Mouse (Mus musculus): Measurements from ENCODE around the gene Wdr90. TPM values are rescaled to one million over a fixed set of nuclear protein-coding genes. Genes with fewer than 3 reads are reported as not detected.

Gene Wdr90
- polyA plus RNA-seq, 1 experiment from 2014 or later, result 35.6 TPM

DNA sequence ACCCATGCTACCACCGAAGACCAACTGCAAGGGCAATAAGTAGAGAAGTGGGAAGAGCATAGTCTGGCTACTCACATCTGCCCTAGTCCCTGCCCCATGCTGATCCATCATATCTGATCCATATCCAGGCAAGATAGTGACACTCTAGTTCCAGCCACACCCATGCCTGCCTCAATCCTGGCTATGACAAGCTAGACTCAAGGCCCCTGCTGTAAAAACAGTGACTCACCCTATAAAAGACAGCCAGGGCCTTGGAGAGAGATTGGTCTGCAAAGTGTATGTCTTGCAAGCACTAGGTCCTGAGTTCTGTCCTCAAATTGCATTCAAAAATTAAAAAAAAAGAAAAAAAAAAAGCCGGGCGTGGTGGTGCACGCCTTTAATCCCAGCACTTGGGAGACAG lies 54.8 kb downstream of the Wdr90 start:
- no peak overlapping the region for H3K4me3 ChIP-seq (replicated peaks)

DNA sequence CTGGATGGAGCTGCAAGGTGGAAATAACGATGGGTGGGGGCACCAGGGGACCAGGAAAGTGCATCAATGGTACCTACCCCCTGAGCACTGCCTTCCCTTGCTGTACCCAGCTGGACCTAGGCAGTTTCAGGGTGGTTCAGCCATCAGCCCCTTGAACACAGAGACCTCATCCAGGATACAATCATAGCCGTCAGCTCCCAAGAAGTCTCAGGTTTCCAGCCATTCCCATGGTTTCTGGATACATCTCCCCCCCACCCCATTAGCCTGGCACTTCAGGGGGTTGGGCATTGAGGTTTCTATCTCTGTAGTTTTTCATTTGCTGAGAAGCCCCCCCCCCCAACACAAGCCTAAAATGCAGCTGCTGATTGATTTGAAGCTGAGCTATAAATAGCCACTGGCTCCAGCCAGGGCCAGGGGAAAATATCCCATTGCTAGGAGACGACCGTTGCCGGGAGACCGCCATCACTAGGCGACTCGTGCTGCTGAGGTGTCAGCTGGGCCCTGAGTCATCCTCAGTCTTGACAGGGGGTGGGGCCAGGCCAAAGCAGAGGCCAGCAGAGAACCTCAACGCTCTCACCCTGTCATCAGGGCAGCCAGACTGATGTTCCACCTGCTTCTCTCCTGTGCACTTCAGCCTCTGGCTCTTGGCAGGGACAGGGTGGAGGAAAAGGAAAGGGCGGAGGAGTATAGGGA lies 58.3 kb downstream of the Wdr90 start:
- no peak overlapping the region for H3K4me2 ChIP-seq
- 11% methylated on average over 10 of the region's 10 CpGs for WGBS
- no peak overlapping the region for H3K4me3 ChIP-seq (replicated peaks)
- H3K4me1 ChIP-seq, result 0 out of 2 replicates have a peak, but pooled peaks cover under 1% of the 10 kb centered on the region
- H3K27ac ChIP-seq, result no peak overlapping the region
- no peaks in the 10 kb centered on the region for H3K36me3 ChIP-seq
- no peak overlapping the region for H3K9ac ChIP-seq
- H3K9me3 ChIP-seq (replicated peaks), result no peaks in the 10 kb centered on the region
- ATAC-seq (replicated peaks; ENCODE audit: low FRiP score), result no peak
- H3K27me3 ChIP-seq, result peaks cover 46% of the 10 kb centered on the region

More for the DNA sequence above, 54.8 kb downstream of the Wdr90 start:
- peaks cover 18% of the 10 kb centered on the region for H3K4me1 ChIP-seq
- H3K4me2 ChIP-seq, result no peak overlapping the region
- H3K36me3 ChIP-seq, result no peaks in the 10 kb centered on the region
- WGBS, result 67% methylated on average over 4 of the region's 4 CpGs
- no peak for ATAC-seq (replicated peaks; ENCODE audit: low FRiP score)
- H3K9me3 ChIP-seq (replicated peaks), result no peaks in the 10 kb centered on the region
- no peak overlapping the region for H3K27ac ChIP-seq
- H3K27me3 ChIP-seq, result peaks cover 75% of the 10 kb centered on the region
- no peak overlapping the region for H3K9ac ChIP-seq

DNA sequence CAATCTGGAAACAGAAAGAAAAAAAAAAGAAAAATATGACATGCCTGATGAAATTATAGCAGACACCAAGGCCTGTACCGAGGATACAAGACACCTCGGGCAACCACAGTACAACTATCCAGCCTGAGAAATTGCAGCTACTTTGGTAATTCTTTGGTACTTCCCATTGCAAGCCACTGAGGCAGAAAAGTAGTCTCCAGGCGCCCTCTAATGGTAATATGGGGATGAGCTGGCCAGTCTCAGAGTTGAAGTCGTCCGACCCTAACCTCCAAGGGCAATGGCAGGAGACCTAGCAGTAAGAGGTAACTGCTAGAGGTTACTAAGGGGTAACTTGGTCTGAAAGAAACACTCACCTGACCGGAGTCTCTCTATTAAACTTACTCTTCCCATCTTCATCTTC lies 60.3 kb downstream of the Wdr90 start:
- no peak overlapping the region for H3K4me3 ChIP-seq (replicated peaks)
- H3K27me3 ChIP-seq, result peaks cover 38% of the 10 kb centered on the region
- no peak; the same call in 1 of the 2 replicates for ATAC-seq (replicated peaks; ENCODE audit: low FRiP score)
- H3K9me3 ChIP-seq (replicated peaks), result no peaks in the 10 kb centered on the region
- H3K36me3 ChIP-seq, result no peaks in the 10 kb centered on the region
- no peak overlapping the region for H3K27ac ChIP-seq
- 6% methylated on average over 6 of the region's 6 CpGs for WGBS
- no peak overlapping the region for H3K9ac ChIP-seq
- H3K4me1 ChIP-seq, result peaks cover 12% of the 10 kb centered on the region
- no peak overlapping the region for H3K4me2 ChIP-seq

DNA sequence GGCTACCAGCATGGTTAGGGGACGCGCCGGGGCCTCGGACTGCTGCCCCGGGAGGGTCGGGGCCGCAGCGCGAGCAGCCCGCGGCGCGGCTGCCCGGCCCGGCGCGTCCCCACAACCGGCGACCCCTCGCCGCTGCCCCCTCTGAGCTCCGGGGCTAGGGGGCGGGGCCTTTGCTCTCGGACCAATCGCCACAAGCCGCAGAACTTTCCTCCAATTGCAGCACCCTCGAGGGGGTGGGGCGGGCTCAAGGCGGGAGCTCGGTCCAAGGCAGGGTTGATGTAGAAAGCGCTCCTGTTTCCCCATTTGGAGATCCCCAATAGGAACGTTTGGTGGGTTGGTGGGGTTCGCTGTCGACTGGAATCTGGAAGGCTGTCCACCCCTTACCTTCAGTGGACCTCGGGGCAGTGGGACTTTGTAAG lies 64.3 kb downstream of the Wdr90 start, which contains the start of gene Metrn:
Metrn (minus strand) TSS at position 186 of the 419 bp plus-strand sequence.
- Histone ChIP-seq H3K9me3 (replicated peaks) (no peaks in the 10 kb centered on the region), H3K27me3 (peaks cover 9% of the 10 kb centered on the region), H3K27ac (peak within 1 kb of the TSS; percentile 56), H3K9ac (peak within 1 kb of the TSS; percentile 65), H3K4me2 (peak within 1 kb of the TSS; percentile 93), H3K4me1 (peaks cover 49% of the 10 kb centered on the region), H3K36me3 (0 out of 2 replicates have a peak, but pooled peaks cover 3% of the 10 kb centered on the region), H3K4me3 (replicated peaks) (peak within 1 kb of the TSS; percentile 67)
- WGBS, result under 1% methylated on average over 35 of the region's 35 CpGs
- ATAC-seq (replicated peaks; ENCODE audit: low FRiP score), result peak; percentile 80

DNA sequence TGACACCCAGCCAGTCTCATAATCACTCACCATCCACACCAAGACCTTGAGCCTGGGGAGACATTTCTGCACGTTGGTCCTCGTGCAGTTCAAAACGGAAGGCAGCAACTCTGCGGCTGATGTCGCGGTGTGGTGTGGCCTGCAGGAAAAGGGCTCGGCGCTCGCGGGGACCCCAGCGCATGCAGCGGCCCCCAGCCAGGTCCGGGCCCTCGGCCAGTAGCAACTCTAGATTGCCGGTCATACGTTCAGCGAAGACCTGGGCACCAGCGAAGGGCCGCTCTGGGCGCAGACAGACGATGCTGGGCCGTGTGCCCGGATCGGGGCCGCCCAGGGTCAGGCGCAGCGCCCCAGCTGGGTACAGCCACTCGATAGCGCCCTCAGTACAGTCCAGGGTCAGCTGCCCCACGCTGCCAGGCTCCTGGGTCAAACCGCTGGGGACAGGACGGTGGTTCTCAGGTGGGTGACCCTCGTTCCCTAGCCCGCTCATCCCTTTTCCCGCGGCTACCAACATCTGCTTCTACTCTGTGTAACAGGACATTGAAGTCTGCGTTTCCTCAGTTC lies 65.0 kb downstream of the Wdr90 start:
- ATAC-seq (replicated peaks; ENCODE audit: low FRiP score), result 0 out of 2 replicates have a peak, but pooled peaks have one; percentile 8
- H3K27ac ChIP-seq, result peak overlapping the region; percentile 56

DNA sequence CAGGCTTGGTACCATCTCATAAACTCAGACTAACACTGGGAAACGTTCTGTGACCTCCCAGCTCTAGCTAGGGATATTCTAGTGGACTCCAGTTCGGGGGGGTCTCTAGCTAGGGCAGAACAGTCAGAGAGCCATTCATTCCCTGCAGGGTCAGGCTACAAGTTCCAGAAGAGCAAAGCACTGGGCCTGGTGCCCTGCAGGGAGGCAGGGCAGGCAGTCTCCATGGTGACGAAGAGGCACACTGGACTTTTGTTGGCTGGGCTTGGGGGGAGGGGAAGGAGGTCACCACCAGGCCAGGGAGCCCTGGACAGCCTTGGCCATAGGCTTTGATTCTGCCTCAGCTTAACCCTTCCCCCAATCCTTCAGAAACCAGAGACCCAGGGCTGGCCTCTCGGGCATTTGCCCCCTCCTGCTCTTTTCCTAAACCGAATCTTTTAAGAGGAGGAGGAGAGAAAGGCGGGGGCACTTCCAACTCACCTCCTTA lies 65.7 kb downstream of the Wdr90 start, which contains the start of gene AC134908.4:
AC134908.4 (minus strand) TSS at position 51 of the 484 bp plus-strand sequence.
- peak within 1 kb of the TSS; percentile 56 for H3K27ac ChIP-seq
- H3K4me1 ChIP-seq, result peaks cover 60% of the 10 kb centered on the region
- peak within 1 kb of the TSS; percentile 67 for H3K4me3 ChIP-seq (replicated peaks)
- 11% methylated on average over 6 of the region's 6 CpGs for WGBS
- H3K4me2 ChIP-seq, result peak within 1 kb of the TSS; percentile 93
- H3K9ac ChIP-seq, result peak within 1 kb of the TSS; percentile 65
- ATAC-seq (replicated peaks; ENCODE audit: low FRiP score), result peak; percentile 34
- 0 out of 2 replicates have a peak, but pooled peaks cover 5% of the 10 kb centered on the region for H3K36me3 ChIP-seq
- H3K9me3 ChIP-seq (replicated peaks), result no peaks in the 10 kb centered on the region
- H3K27me3 ChIP-seq, result 0 out of 2 replicates have a peak, but pooled peaks cover 3% of the 10 kb centered on the region

More for the DNA sequence above, 65.0 kb downstream of the Wdr90 start:
- Histone ChIP-seq H3K9ac (peak overlapping the region; percentile 65), H3K27me3 (peaks cover 4% of the 10 kb centered on the region), H3K36me3 (0 out of 2 replicates have a peak, but pooled peaks cover 3% of the 10 kb centered on the region), H3K9me3 (replicated peaks) (no peaks in the 10 kb centered on the region), H3K4me1 (peaks cover 53% of the 10 kb centered on the region), H3K4me3 (replicated peaks) (peak overlapping the region; percentile 67), H3K4me2 (peak overlapping the region; percentile 93)
- 1% methylated on average over 37 of the region's 37 CpGs for WGBS

DNA sequence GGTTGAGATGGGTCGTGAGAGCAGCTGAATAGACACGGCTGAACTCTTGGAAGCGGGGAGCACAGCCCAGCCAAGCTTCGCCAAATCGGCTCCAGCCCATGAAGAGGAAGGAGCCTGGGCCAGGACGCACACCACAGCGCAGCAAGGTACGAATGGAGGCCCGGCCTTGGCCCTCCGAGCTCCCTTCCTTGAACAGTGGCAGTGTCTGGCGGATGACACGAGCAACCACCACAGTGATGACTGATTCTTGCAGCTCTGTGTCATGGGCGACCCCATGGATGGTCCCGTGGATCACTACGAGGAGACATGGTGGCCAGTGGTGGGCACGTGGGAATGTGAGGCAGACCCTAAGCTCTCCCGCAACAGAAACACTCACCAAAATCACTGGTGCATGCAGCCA lies 66.3 kb downstream of the Wdr90 start:
- H3K9me3 ChIP-seq (replicated peaks), result no peaks in the 10 kb centered on the region
- H3K4me3 ChIP-seq (replicated peaks), result peak overlapping the region; percentile 67
- H3K36me3 ChIP-seq, result peaks cover 9% of the 10 kb centered on the region; the same call in 1 of the 2 replicates
- H3K4me2 ChIP-seq, result peak overlapping the region; percentile 93
- H3K9ac ChIP-seq, result no peak overlapping the region; the same call in 1 of the 2 replicates
- H3K27ac ChIP-seq, result peak overlapping the region; percentile 18; the same call in 1 of the 2 replicates
- 0 out of 2 replicates have a peak, but pooled peaks cover 3% of the 10 kb centered on the region for H3K27me3 ChIP-seq
- H3K4me1 ChIP-seq, result peaks cover 63% of the 10 kb centered on the region
- ATAC-seq (replicated peaks; ENCODE audit: low FRiP score), result no peak
- 80% methylated on average over 17 of the region's 17 CpGs for WGBS

Small RNAs within 50 kb of the gene (microRNA-seq; reads per million reads assigned to microRNA genes)
- gene Mir3082, result not detected

Other genes starting within 250 kb of the Wdr90 start
- gene Gng13, start 144.3 kb downstream of the Wdr90 start, polyA plus RNA-seq (2015; fragmentation: Nextera tagmentation; extraction: Ambion mirVana), result 0.99 and 1.1 TPM in 2 replicates
- gene Chtf18, start 134.1 kb downstream of the Wdr90 start, polyA plus RNA-seq (2015; fragmentation: Nextera tagmentation; extraction: Ambion mirVana), result 31.0 and 38.4 TPM in 2 replicates
- gene Rpusd1, start 133.8 kb downstream of the Wdr90 start, polyA plus RNA-seq (2015; fragmentation: Nextera tagmentation; extraction: Ambion mirVana), result 19.3 and 20.7 TPM in 2 replicates
- gene Mslnl, start 125.5 kb downstream of the Wdr90 start, polyA plus RNA-seq (2015; fragmentation: Nextera tagmentation; extraction: Ambion mirVana), result 0.08 TPM in 1 of 2 replicates, not detected in the other
- gene Msln, start 107.1 kb downstream of the Wdr90 start, polyA plus RNA-seq (2015; fragmentation: Nextera tagmentation; extraction: Ambion mirVana), result 5.6 and 6.3 TPM in 2 replicates
- gene Narfl, start 87.7 kb downstream of the Wdr90 start, polyA plus RNA-seq (2015; fragmentation: Nextera tagmentation; extraction: Ambion mirVana), result 30.6 and 31.8 TPM in 2 replicates
- 63.0 and 74.8 TPM in 2 replicates for gene Haghl, start 75.8 kb downstream of the Wdr90 start, polyA plus RNA-seq (2015; fragmentation: Nextera tagmentation; extraction: Ambion mirVana)
- 0.23 and 0.29 TPM in 2 replicates for gene Ccdc78, start 74.9 kb downstream of the Wdr90 start, polyA plus RNA-seq (2015; fragmentation: Nextera tagmentation; extraction: Ambion mirVana)
- gene Fam173a, start 68.6 kb downstream of the Wdr90 start, polyA plus RNA-seq (2015; fragmentation: Nextera tagmentation; extraction: Ambion mirVana), result 91.7 and 101 TPM in 2 replicates
- not detected in 2 replicates for gene AC134908.4, start 65.8 kb downstream of the Wdr90 start, polyA plus RNA-seq (2015; fragmentation: Nextera tagmentation; extraction: Ambion mirVana)
- 53.5 and 58.5 TPM in 2 replicates for gene Metrn, start 64.4 kb downstream of the Wdr90 start, polyA plus RNA-seq (2015; fragmentation: Nextera tagmentation; extraction: Ambion mirVana)
- 1.5 and 2.2 TPM in 2 replicates for gene Fbxl16, start 52.4 kb downstream of the Wdr90 start, polyA plus RNA-seq (2015; fragmentation: Nextera tagmentation; extraction: Ambion mirVana)
- 28.1 and 31.8 TPM in 2 replicates for gene Wdr24, start 37.9 kb downstream of the Wdr90 start, polyA plus RNA-seq (2015; fragmentation: Nextera tagmentation; extraction: Ambion mirVana)
- 56.2 and 61.4 TPM in 2 replicates for gene Jmjd8, start 32.6 kb downstream of the Wdr90 start, polyA plus RNA-seq (2015; fragmentation: Nextera tagmentation; extraction: Ambion mirVana)
- 336 and 362 TPM in 2 replicates for gene Stub1, start 28.1 kb downstream of the Wdr90 start, polyA plus RNA-seq (2015; fragmentation: Nextera tagmentation; extraction: Ambion mirVana)
- 2.8 and 3.8 TPM in 2 replicates for gene Rhbdl1, start 24.2 kb downstream of the Wdr90 start, polyA plus RNA-seq (2015; fragmentation: Nextera tagmentation; extraction: Ambion mirVana)
- gene Gm20683, start 19.7 kb downstream of the Wdr90 start, polyA plus RNA-seq (2015; fragmentation: Nextera tagmentation; extraction: Ambion mirVana), result 1.8 and 3.0 TPM in 2 replicates
- 26.8 and 29.0 TPM in 2 replicates for gene Rhot2, start 16.6 kb downstream of the Wdr90 start, polyA plus RNA-seq (2015; fragmentation: Nextera tagmentation; extraction: Ambion mirVana)
- gene Mcrip2, start 7.3 kb upstream of the Wdr90 start, polyA plus RNA-seq (2015; fragmentation: Nextera tagmentation; extraction: Ambion mirVana), result 54.9 and 55.1 TPM in 2 replicates
- gene Mettl26, start 13.6 kb upstream of the Wdr90 start, polyA plus RNA-seq (2015; fragmentation: Nextera tagmentation; extraction: Ambion mirVana), result 78.7 and 81.5 TPM in 2 replicates
- gene Wfikkn1, start 19.4 kb upstream of the Wdr90 start, polyA plus RNA-seq (2015; fragmentation: Nextera tagmentation; extraction: Ambion mirVana), result 0.49 and 0.56 TPM in 2 replicates
- gene Rab40c, start 58.2 kb upstream of the Wdr90 start, polyA plus RNA-seq (2015; fragmentation: Nextera tagmentation; extraction: Ambion mirVana), result 27.8 and 30.9 TPM in 2 replicates
- gene Pigq, start 83.4 kb upstream of the Wdr90 start, polyA plus RNA-seq (2015; fragmentation: Nextera tagmentation; extraction: Ambion mirVana), result 72.2 and 76.4 TPM in 2 replicates
- gene Nhlrc4, start 83.5 kb upstream of the Wdr90 start, polyA plus RNA-seq (2015; fragmentation: Nextera tagmentation; extraction: Ambion mirVana), result 1.5 TPM in 2 replicates
- gene A930017K11Rik, start 91.1 kb upstream of the Wdr90 start, polyA plus RNA-seq (2015; fragmentation: Nextera tagmentation; extraction: Ambion mirVana), result 5.4 and 5.7 TPM in 2 replicates
- 22.7 and 31.6 TPM in 2 replicates for gene Capn15, start 124.3 kb upstream of the Wdr90 start, polyA plus RNA-seq (2015; fragmentation: Nextera tagmentation; extraction: Ambion mirVana)
- 29.1 and 30.2 TPM in 2 replicates for gene Rab11fip3, start 208.1 kb upstream of the Wdr90 start, polyA plus RNA-seq (2015; fragmentation: Nextera tagmentation; extraction: Ambion mirVana)
- 42.9 and 45.7 TPM in 2 replicates for gene Decr2, start 228.8 kb upstream of the Wdr90 start, polyA plus RNA-seq (2015; fragmentation: Nextera tagmentation; extraction: Ambion mirVana)
- gene Nme4, start 234.1 kb upstream of the Wdr90 start, polyA plus RNA-seq (2015; fragmentation: Nextera tagmentation; extraction: Ambion mirVana), result 101 and 103 TPM in 2 replicates